Mouse (Mus musculus) liver, adult 2 months (tissue): ENCODE measurements around the gene Eif3f. TPM values are rescaled to one million over a fixed set of nuclear protein-coding genes. Genes with fewer than 3 reads are reported as not detected.

Experiments
- DNase-seq: peaks from one replicate; pipeline ENCODE4 v3.0.0-alpha.2; 2011; ENCODE audit warnings: low read depth, low spot score; ENCODE audit errors: extremely low read depth
- H3K27ac ChIP-seq: fragments of 200-500 bp; replicated peaks from 2 replicates; pipeline ENCODE4 v1.5.1; 2012; ENCODE audit warnings: low read depth, mild to moderate bottlenecking, control low read depth, inconsistent platforms, low read length; ENCODE audit not compliant: insufficient read depth
- H3K27me3 ChIP-seq: fragments of 200-500 bp; 2 replicates; pipeline ENCODE4 v1.6.1; 2012; ENCODE audit warnings: mild to moderate bottlenecking, moderate library complexity, low read length, inconsistent platforms; ENCODE audit not compliant: control insufficient read depth, insufficient read depth
- H3K36me3 ChIP-seq: fragments of 200-500 bp; 2 replicates; pipeline ENCODE4 v1.6.1; 2012; ENCODE audit warnings: low read length, inconsistent platforms; ENCODE audit not compliant: control insufficient read depth, insufficient read depth
- H3K4me1 ChIP-seq: fragments of 200-500 bp; 2 replicates; pipeline ENCODE4 v1.6.1; 2011; ENCODE audit warnings: low read length; ENCODE audit not compliant: control insufficient read depth, insufficient read depth
- H3K4me3 ChIP-seq: fragments of 200-500 bp; 2 replicates; pipeline ENCODE4 v1.5.1; 2011; ENCODE audit warnings: low read depth, mild to moderate bottlenecking, control low read depth, low read length, moderate library complexity; ENCODE audit not compliant: insufficient read depth
- H3K79me2 ChIP-seq: fragments of 200-500 bp; 2 replicates; pipeline ENCODE4 v1.6.1; 2012; ENCODE audit warnings: inconsistent platforms, mild to moderate bottlenecking, low read length, moderate library complexity; ENCODE audit not compliant: control insufficient read depth, insufficient read depth
- H3K9ac ChIP-seq: fragments of 200-500 bp; 2 replicates; pipeline ENCODE4 v1.6.1; 2012; ENCODE audit warnings: low read depth, mild to moderate bottlenecking, control low read depth, inconsistent platforms, low read length
- CTCF ChIP-seq: fragments of 200-500 bp; IDR thresholded peaks from 2 replicates; pipeline ENCODE4 v1.5.1; 2011; ENCODE audit warnings: low read depth, low read length, control low read depth
- POLR2A ChIP-seq: fragments of 200-500 bp; IDR thresholded peaks from 2 replicates; pipeline ENCODE4 v1.6.1; 2011; ENCODE audit warnings: low read length, control low read depth; ENCODE audit not compliant: insufficient read depth; ENCODE audit errors: extremely low read depth
- WGBS: fragments of 180-500 bp; shearing (Covaris S2); methylation state at CpG from one replicate; pipeline ENCODE4 v1.1.7; 2018; 5-methylcytosine and 5-hydroxymethylcytosine counted together
- polyA plus RNA-seq: library from polyadenylated mRNA; depleted of rRNA; stranded (reverse); fragments of >200 nt; gene quantifications from 2 replicates; pipeline ENCODE4 v1.2.3, GENCODE M21; 2012
- total RNA-seq: library from RNA; depleted of rRNA; stranded (reverse); fragments of >200 nt; gene quantifications from 2 replicates; pipeline ENCODE4 v1.2.3, GENCODE M21; 2014

Gene Eif3f
- total and polyA plus RNA-seq, 2 experiments = 20.6 to 47.2 TPM

- no peaks in the 10 kb centered on the region for H3K79me2 ChIP-seq
- TF ChIP-seq CTCF (no peak), POLR2A (no peak)
These were observed 7.2 kb downstream of the Eif3f start for GRCm38 (mm10) chr7:108941466-108941865.

GRCm38 (mm10) chr7:108944002-108944401 lies 9.8 kb downstream of the Eif3f start:
- no peaks in the 10 kb centered on the region for H3K4me1 ChIP-seq
- H3K79me2 ChIP-seq = no peaks in the 10 kb centered on the region
- no peak overlapping the region for H3K9ac ChIP-seq
- H3K27me3 ChIP-seq = no peaks in the 10 kb centered on the region
- H3K4me3 ChIP-seq = no peak overlapping the region
- H3K36me3 ChIP-seq = peaks cover 31% of the 10 kb centered on the region
- WGBS = 10% methylated on average over 2 of the region's 2 CpGs
- peak; percentile 39 for DNase-seq
- H3K27ac ChIP-seq = no peak overlapping the region
- TF ChIP-seq POLR2A (no peak), CTCF (peak; percentile 48)

More at GRCm38 (mm10) chr7:108941466-108941865, 7.2 kb downstream of the Eif3f start:
- Histone ChIP-seq H3K27me3 (no peaks in the 10 kb centered on the region), H3K4me3 (no peak overlapping the region), H3K9ac (no peak overlapping the region), H3K27ac (no peak overlapping the region), H3K4me1 (no peaks in the 10 kb centered on the region), H3K36me3 (peaks cover 44% of the 10 kb centered on the region)
- WGBS = 90% methylated on average over 9 of the region's 9 CpGs
- DNase-seq = no peak

GRCm38 (mm10) chr7:108948611-108949010 lies 14.4 kb downstream of the Eif3f start:
- TF ChIP-seq CTCF (no peak), POLR2A (no peak)
- Histone ChIP-seq H3K27me3 (no peaks in the 10 kb centered on the region; the same call in 1 of the 2 replicates), H3K79me2 (no peaks in the 10 kb centered on the region)

GRCm38 (mm10) chr7:108949301-108949700 lies 15.1 kb downstream of the Eif3f start:
- DNase-seq = no peak
- Histone ChIP-seq H3K27ac (no peak overlapping the region), H3K27me3 (no peaks in the 10 kb centered on the region; the same call in 1 of the 2 replicates), H3K4me1 (no peaks in the 10 kb centered on the region), H3K9ac (no peak overlapping the region), H3K36me3 (peaks cover 3% of the 10 kb centered on the region; the same call in 1 of the 2 replicates), H3K79me2 (no peaks in the 10 kb centered on the region), H3K4me3 (no peak overlapping the region)
- no peak for TF ChIP-seq CTCF
- no peak for TF ChIP-seq POLR2A
- 50% methylated on average over 2 of the region's 2 CpGs for WGBS

More at GRCm38 (mm10) chr7:108948611-108949010, 14.4 kb downstream of the Eif3f start:
- no peak overlapping the region for H3K27ac ChIP-seq
- H3K4me1 ChIP-seq = no peaks in the 10 kb centered on the region
- no peak overlapping the region for H3K9ac ChIP-seq
- H3K36me3 ChIP-seq = peaks cover 3% of the 10 kb centered on the region; the same call in 1 of the 2 replicates
- no peak for DNase-seq
- no peak overlapping the region for H3K4me3 ChIP-seq

GRCm38 (mm10) chr7:108950312-108950761 lies 16.1 kb downstream of the Eif3f start, which contains the start of gene Tub:
Tub (plus strand) TSS chr7:108950338.
- Histone ChIP-seq H3K4me1 (no peaks in the 10 kb centered on the region), H3K79me2 (no peaks in the 10 kb centered on the region), H3K9ac (no peak within 1 kb of the TSS), H3K36me3 (no peaks in the 10 kb centered on the region), H3K27me3 (no peaks in the 10 kb centered on the region; the same call in 1 of the 2 replicates), H3K4me3 (peak within 1 kb of the TSS; percentile 14; the same call in 1 of the 2 replicates), H3K27ac (no peak within 1 kb of the TSS)
- 3% methylated on average over 38 of the region's 44 CpGs for WGBS
- no peak for TF ChIP-seq CTCF
- TF ChIP-seq POLR2A = no peak
- no peak for DNase-seq

- no peaks in the 10 kb centered on the region for H3K4me1 ChIP-seq
- peak overlapping the region; percentile 14; the same call in 1 of the 2 replicates for H3K4me3 ChIP-seq
- 3% methylated on average over 52 of the region's 52 CpGs for WGBS
- H3K27me3 ChIP-seq = no peaks in the 10 kb centered on the region; the same call in 1 of the 2 replicates
- DNase-seq = no peak
- H3K27ac ChIP-seq = no peak overlapping the region
- no peaks in the 10 kb centered on the region for H3K36me3 ChIP-seq
- no peak overlapping the region for H3K9ac ChIP-seq
- H3K79me2 ChIP-seq = no peaks in the 10 kb centered on the region
- TF ChIP-seq CTCF (no peak), POLR2A (no peak)
These were observed 16.6 kb downstream of the Eif3f start for GRCm38 (mm10) chr7:108950762-108951331.
